Mouse (Mus musculus): ENCODE data around the gene Xpo6.

Xpo6 gene

GRCm38 (mm10) chr7:126113263-126113662 is 87.0 kb downstream of the Xpo6 start:
- TF ChIP-seq GATA4 (IDR thresholded peaks at IDR 0.05; ENCODE audit: insufficient replicate concordance, low read length) = no peak

GRCm38 (mm10) chr7:126111230-126111629 is 89.1 kb downstream of the Xpo6 start:
- no peak for TF ChIP-seq GATA4 (IDR thresholded peaks at IDR 0.05; ENCODE audit: insufficient replicate concordance, low read length)

- no peak for TF ChIP-seq GATA4 (IDR thresholded peaks at IDR 0.05; ENCODE audit: insufficient replicate concordance, low read length)
Measured at GRCm38 (mm10) chr7:126109898-126110297, 90.4 kb downstream of the Xpo6 start.

- TF ChIP-seq GATA4 (IDR thresholded peaks at IDR 0.05; ENCODE audit: insufficient replicate concordance, low read length) = no peak
Measured at GRCm38 (mm10) chr7:126100440-126100839, 99.9 kb downstream of the Xpo6 start.

GRCm38 (mm10) chr7:126099835-126100234 is 100.5 kb downstream of the Xpo6 start:
- no peak for TF ChIP-seq GATA4 (IDR thresholded peaks at IDR 0.05; ENCODE audit: insufficient replicate concordance, low read length)

GRCm38 (mm10) chr7:126099163-126099775 is 101.0 kb downstream of the Xpo6 start:
- TF ChIP-seq GATA4 (IDR thresholded peaks at IDR 0.05; ENCODE audit: insufficient replicate concordance, low read length) = no peak

GRCm38 (mm10) chr7:126097219-126097915 is 102.9 kb downstream of the Xpo6 start:
- TF ChIP-seq GATA4 (IDR thresholded peaks at IDR 0.05; ENCODE audit: insufficient replicate concordance, low read length) = no peak

- TF ChIP-seq GATA4 (IDR thresholded peaks at IDR 0.05; ENCODE audit: insufficient replicate concordance, low read length) = no peak
Measured at GRCm38 (mm10) chr7:126096596-126096995, 103.7 kb downstream of the Xpo6 start.

GRCm38 (mm10) chr7:126094738-126095137 is 105.6 kb downstream of the Xpo6 start:
- TF ChIP-seq GATA4 (IDR thresholded peaks at IDR 0.05; ENCODE audit: insufficient replicate concordance, low read length) = no peak

- no peak for TF ChIP-seq GATA4 (IDR thresholded peaks at IDR 0.05; ENCODE audit: insufficient replicate concordance, low read length)
Measured at GRCm38 (mm10) chr7:126093162-126093561, 107.1 kb downstream of the Xpo6 start.

GRCm38 (mm10) chr7:126089782-126090181 is 110.5 kb downstream of the Xpo6 start:
- no peak for TF ChIP-seq GATA4 (IDR thresholded peaks at IDR 0.05; ENCODE audit: insufficient replicate concordance, low read length)

- no peak for TF ChIP-seq GATA4 (IDR thresholded peaks at IDR 0.05; ENCODE audit: insufficient replicate concordance, low read length)
Measured at GRCm38 (mm10) chr7:126088155-126088554, 112.1 kb downstream of the Xpo6 start.

GRCm38 (mm10) chr7:126087602-126088001 is 112.7 kb downstream of the Xpo6 start:
- no peak for TF ChIP-seq GATA4 (IDR thresholded peaks at IDR 0.05; ENCODE audit: insufficient replicate concordance, low read length)

- TF ChIP-seq GATA4 (IDR thresholded peaks at IDR 0.05; ENCODE audit: insufficient replicate concordance, low read length) = no peak
Measured at GRCm38 (mm10) chr7:126086321-126086741, 114.0 kb downstream of the Xpo6 start.

- TF ChIP-seq GATA4 (IDR thresholded peaks at IDR 0.05; ENCODE audit: insufficient replicate concordance, low read length) = no peak
Measured at GRCm38 (mm10) chr7:126085154-126085553, 115.1 kb downstream of the Xpo6 start.

- no peak for TF ChIP-seq GATA4 (IDR thresholded peaks at IDR 0.05; ENCODE audit: insufficient replicate concordance, low read length)
Measured at GRCm38 (mm10) chr7:126083980-126084348, 116.3 kb downstream of the Xpo6 start.
